Mouse (Mus musculus) left cerebral cortex, postnatal 14 days (tissue): ENCODE data around the gene Lrrc8c. TPM values are rescaled to one million over a fixed set of nuclear protein-coding genes. Genes with fewer than 3 reads are reported as not detected.

Experiments
- DNase-seq, 2 experiments: peaks; one replicate each; pipeline ENCODE4 v3.0.0; 2021 to 2022; ENCODE audit warnings: low spot score in 2 of 2, mixed read lengths in 1 of 2
- intact Hi-C: fragments of 180-260 bp; cut with DNase I; formaldehyde crosslinking; loops from one replicate; pipeline ENCODE4 v1.15.1; 2025
- long read RNA-seq, 2 experiments: library from polyadenylated mRNA; stranded (forward); transcript quantifications; one replicate each; pipeline ENCODE4 v2.0.0; 2021
- total RNA-seq, 2 experiments: library from RNA; stranded (reverse); gene quantifications; 2 replicates each; pipeline ENCODE4 v1.2.3; 2021

The Lrrc8c gene
- total RNA-seq: 10 to 100 TPM; 28.2 to 36.4 TPM
- long read RNA-seq, experiment 1, full-length matches to known transcripts: 8 of 10 reads
- long read RNA-seq, experiment 1, partial matches to known transcripts: 0 of 10 reads
- long read RNA-seq, experiment 1, other reads (novel, unspliced or antisense): 2 of 10 reads
- long read RNA-seq, experiment 2, full-length matches to known transcripts: 8 of 13 reads
- long read RNA-seq, experiment 2, partial matches to known transcripts: 0 of 13 reads
- long read RNA-seq, experiment 2, other reads (novel, unspliced or antisense): 5 of 13 reads

- intact Hi-C loops: loop anchor here (1.0 kb wide), 1 partner anchor 135 kb away; no protein-coding TSS in a partner anchor
- DNase-seq: peak; percentile 82 to 88
These were observed at the start of gene Lrrc8c for GRCm38 (mm10) chr5:105519096-105519975. TSS of gene Lrrc8c (plus strand) at chr5:105519388.

DNA sequence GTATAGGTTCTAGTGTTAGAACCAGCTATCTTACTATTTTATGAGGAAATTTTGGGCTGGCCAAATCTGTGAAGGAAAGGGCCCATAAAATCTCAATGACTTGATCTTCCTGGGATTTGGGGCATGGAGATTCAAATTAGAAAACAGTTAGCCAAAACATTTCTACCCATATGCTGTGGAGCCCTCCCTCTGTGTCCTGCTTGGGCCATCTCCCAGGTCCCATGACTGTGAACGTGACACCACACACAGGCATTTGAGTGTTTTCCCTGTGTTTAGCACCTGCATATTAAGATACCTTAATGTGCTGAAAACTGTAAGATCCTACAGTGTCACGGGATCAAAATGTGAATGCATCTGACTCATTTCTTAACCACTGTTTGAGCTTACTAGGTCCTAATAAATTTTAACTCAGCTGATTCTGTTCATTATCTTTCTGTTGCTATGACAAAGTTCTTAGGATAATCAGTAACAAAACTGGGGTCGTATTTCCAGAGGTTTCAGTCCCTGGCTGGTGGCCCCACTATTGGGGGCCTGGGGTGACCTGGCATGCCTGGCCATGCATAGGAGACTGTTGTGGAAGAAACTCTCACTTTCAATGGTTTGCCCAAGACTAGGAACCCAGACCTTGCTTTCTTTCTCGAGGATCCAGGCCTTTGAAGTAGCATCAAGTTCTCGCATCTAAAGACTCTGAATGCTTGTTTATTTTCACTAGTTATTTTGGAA is 46.0 kb upstream of the Lrrc8c start:
- DNase-seq: no peak
- intact Hi-C loops: no loop called here

- intact Hi-C loops: no loop called here
- DNase-seq: no peak
These were observed 41.7 kb upstream of the Lrrc8c start for GRCm38 (mm10) chr5:105477527-105477926.

- intact Hi-C loops: no loop called here
- no peak for DNase-seq
These were observed 39.5 kb upstream of the Lrrc8c start for GRCm38 (mm10) chr5:105479673-105480072.

DNA sequence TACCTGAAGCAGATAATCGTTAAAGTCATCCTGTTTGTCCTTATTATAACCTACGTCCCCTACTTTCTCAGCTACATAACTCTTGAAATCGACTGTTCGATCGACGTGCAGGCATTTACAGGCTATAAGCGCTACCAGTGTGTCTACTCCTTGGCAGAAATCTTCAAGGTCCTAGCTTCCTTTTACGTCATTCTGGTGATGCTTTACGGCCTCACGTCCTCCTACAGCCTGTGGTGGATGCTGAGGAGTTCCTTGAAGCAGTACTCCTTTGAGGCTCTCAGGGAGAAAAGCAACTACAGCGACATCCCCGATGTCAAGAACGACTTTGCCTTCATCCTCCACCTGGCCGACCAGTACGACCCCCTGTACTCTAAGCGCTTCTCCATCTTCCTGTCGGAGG is 38.6 kb upstream of the Lrrc8c start:
- no peak for DNase-seq
- intact Hi-C loops: no loop called here

- intact Hi-C loops: no loop called here
These were observed 35.6 kb upstream of the Lrrc8c start for GRCm38 (mm10) chr5:105483632-105484031.

GRCm38 (mm10) chr5:105484247-105484646 is 34.9 kb upstream of the Lrrc8c start:
- intact Hi-C loops: no loop called here
- DNase-seq: peak in 1 of 2 experiments; percentile 54

More at GRCm38 (mm10) chr5:105483632-105484031, 35.6 kb upstream of the Lrrc8c start:
- DNase-seq: no peak

DNA sequence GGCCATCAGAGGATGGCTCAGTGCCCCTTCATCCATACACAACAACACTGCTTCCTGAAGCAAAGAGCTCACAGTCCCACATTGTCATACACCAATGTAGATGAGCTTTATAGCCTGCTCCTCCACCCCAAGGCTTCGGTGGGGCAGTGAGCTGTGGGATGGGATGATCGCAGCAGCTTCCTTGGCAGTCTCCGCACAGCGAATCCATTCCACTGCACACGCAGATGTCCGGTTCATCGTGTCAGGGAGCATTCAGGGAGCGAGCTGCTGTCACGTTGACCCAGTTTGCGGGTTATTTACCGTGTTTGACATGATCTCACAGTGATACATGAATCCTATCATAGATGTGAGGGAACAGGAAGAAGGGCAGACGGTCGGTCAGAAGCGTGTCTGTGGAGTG is 34.3 kb upstream of the Lrrc8c start:
- DNase-seq: no peak
- intact Hi-C loops: no loop called here

- DNase-seq: no peak
- intact Hi-C loops: loop anchor here (5.0 kb wide), 2 partner anchors 73 to 167 kb away; partner anchors contain the start of gene Lrrc8b
These were observed 29.0 kb upstream of the Lrrc8c start for GRCm38 (mm10) chr5:105490211-105490610.

DNA sequence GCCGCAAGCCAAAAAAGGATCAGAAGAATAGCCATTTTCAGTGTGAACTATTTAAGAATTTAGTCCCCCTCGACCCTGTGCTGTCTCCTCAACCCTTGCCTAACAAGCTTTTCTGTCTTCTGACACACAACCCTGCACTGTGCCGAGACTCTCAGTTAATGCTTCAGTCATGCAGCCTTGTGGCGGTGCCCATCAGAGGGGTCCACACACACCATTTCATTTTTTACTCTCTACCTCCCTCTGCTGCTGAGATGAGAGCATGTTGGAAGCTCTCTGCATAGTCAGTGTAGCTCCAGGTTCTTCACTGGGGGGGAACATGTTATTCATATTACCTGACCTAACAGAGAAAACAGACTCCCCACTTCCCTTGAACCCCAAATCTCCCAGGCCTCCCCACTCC is 27.8 kb upstream of the Lrrc8c start:
- peak; percentile 51 to 63 for DNase-seq
- intact Hi-C loops: loop anchor here (5.0 kb wide), 2 partner anchors 74 to 166 kb away; partner anchors contain the start of gene Lrrc8b

DNA sequence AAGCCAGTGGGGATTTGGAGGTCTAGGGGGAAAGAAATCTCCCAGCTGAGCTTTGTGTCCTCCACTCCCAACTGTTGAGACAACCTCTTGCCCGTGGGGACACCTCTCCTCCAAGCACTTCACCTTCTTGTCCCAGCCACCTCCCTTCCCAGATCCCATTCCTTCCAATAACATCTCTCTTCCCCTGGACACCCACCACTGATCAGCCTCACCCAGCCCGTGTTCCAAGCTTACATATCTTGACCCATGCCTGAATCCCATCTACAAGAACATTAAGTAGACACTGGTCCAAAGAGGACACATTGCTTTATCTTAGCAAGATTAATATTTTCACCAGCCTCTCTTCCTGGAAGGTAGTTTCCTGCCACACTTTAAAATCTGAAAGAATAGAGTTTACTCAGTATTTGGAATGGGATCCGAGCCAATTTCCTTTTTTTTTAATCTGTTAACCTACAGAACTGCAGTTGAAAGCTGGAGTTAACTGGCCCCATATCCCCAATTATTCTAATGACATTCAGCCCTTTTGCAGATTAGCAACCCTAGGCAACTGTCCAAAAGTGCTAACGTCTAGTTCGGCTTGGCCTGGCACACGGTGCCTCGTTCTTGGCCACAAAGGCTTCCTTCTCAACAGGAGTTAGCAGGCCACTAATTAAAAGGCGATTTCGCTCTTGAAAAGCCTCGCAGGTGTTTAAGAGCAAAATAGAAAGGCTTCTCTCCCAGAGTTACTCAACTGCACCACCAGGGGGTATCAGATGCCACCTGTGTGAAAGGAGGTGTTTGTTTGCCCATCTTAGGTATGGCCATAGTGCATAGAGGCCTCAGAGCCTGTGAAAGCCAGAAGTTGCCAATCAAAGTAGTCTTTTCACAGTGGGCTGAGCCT is 26.6 kb upstream of the Lrrc8c start:
- intact Hi-C loops: loop anchor here (5.0 kb wide), 2 partner anchors 75 to 165 kb away; partner anchors contain the start of gene Lrrc8b
- DNase-seq: no peak

GRCm38 (mm10) chr5:105493377-105493776 is 25.8 kb upstream of the Lrrc8c start:
- no peak for DNase-seq
- intact Hi-C loops: loop anchor here (5.0 kb wide), 2 partner anchors 76 to 164 kb away; partner anchors contain the start of gene Lrrc8b

DNA sequence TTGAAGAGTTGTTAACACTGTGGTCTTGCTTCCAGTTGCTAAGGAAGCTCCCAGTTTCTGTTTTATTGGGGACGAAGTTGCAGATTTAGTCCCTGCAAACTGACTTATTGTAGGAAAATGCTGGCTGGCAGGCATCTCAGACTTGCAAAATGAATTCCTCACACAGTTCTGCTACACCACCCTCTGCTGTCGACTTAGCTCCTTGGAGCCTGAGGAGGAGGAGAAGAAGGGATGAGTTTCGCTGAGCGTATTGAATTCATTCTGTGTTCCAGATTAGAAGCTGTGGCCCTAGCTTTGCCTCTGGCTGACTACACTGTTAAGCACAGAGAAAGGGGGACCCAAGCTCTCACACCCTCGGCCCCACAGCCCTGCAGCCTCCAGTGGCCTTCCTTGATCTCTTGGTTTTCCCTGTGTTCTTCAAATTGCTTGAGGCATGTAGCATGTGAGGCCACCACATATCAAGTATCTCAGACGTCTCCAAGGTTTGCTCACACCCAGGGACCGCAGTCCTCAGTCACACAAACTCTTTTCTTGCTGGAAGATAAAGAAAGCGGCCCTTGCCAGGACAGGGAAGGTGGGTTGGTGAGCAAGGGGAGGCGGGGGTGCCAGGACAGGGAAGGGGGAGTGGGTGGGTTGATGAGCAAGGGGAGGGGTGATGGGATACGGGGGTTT is 24.8 kb upstream of the Lrrc8c start:
- peak; percentile 61 to 63 for DNase-seq

DNA sequence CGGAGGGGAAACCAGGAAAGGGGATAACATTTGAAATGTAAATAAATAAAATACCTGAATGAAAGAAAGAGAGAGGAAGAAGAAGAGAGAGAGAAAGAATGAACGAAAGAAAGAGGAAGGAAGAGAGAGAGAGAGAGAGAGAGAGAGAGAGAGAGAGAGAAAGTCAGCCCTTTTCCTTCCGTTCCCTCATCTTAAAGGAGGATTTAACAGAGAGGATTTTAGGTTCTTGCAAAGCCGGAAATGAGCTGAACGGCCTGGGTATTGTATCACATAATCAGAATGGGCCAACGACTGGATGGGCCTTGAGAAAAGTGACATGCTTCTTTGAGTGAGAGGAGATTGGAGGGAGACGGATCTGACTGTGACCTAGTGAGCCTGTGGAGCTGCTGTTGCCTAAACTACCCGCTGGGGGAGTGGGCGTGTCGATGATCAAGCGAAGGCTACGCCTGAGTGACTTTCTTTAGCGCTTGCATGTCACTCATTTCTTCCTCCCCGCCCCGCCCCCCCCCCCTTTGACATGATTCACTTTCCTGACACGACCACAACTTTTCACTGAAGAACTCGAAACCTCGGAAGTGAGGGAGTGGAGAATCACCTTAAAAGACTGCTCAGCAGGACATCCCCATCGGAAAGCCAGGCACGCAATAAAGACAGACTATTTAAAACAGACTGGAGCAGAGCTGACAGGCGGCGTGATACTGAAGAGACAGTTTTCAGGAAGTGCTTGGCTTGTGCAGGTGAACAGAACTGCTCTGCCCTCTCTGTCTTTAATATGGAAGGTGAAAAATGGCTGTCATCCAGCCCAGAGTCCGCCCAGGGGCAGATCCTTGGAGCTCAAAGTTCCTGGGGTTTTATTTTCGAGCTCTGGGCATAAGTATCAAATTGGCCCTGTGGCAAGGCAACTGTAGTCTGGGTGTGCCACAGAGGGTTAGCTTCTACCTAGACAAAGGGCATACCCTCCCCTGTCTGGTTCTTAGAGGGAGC is 24.0 kb upstream of the Lrrc8c start:
- peak; percentile 57 to 81 for DNase-seq
- intact Hi-C loops: loop anchor here (5.0 kb wide), 3 partner anchors 78 to 372 kb away; partner anchors contain the start of gene Lrrc8b

More for the DNA sequence above, 24.8 kb upstream of the Lrrc8c start:
- intact Hi-C loops: loop anchor here (5.0 kb wide), 2 partner anchors 77 to 163 kb away; partner anchors contain the start of gene Lrrc8b

DNA sequence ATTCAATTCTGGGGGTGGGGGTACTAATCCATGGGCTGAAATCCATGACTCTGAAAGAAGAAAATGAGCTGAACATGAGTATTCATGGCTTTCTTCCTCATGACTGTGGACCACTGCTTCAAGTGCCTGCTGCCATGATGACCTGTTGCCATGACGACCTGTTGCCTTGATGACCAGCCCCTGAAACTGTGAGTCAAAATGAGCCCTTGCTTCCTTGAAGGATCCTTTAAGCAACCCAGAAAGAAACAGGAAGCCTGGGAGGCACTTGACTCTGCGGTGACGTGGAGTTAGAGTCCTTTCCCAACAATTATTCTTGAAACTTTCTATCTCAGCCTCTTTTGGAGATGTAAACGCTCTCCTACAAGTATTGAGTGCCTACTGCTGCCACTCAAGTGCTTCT is 23.1 kb upstream of the Lrrc8c start:
- intact Hi-C loops: loop anchor here (5.0 kb wide), 1 partner anchor 371 kb away; no protein-coding TSS in a partner anchor
- no peak for DNase-seq

GRCm38 (mm10) chr5:105496586-105496985 is 22.6 kb upstream of the Lrrc8c start:
- intact Hi-C loops: loop anchor here (5.0 kb wide), 1 partner anchor 371 kb away; no protein-coding TSS in a partner anchor
- no peak for DNase-seq
